Mouse (Mus musculus) forebrain, embryonic 12.5 days (tissue): ENCODE measurements at regions not wholly inside any gene's neighbourhood (a gene's known extent, or its start where the extent isn't known, plus 50 kb on each side); places are given as distances from the start of the nearest gene placed in this dataset.

Source experiments
- ATAC-seq: fragments of 200-750 bp; cut with Nextera tagmentation; 2 replicates; pipeline ENCODE4 v1.8.0; 2017; ENCODE audit warnings: moderate TSS enrichment; ENCODE audit not compliant: low FRiP score
- H3K27ac ChIP-seq: fragments of 300-500 bp; sonication (generic); 2 replicates; pipeline ENCODE4 v1.5.1; 2016; ENCODE audit warnings: mild to moderate bottlenecking
- H3K27me3 ChIP-seq: fragments of 300-500 bp; sonication (generic); 2 replicates; pipeline ENCODE4 v1.6.1; 2016; ENCODE audit warnings: mild to moderate bottlenecking
- H3K36me3 ChIP-seq: fragments of 300-500 bp; sonication (generic); replicated peaks from 2 replicates; pipeline ENCODE4 v1.6.1; 2016; ENCODE audit warnings: mild to moderate bottlenecking
- H3K4me1 ChIP-seq: fragments of 300-500 bp; sonication (generic); 2 replicates; pipeline ENCODE4 v1.6.1; 2016
- H3K4me2 ChIP-seq: fragments of 300-500 bp; sonication (generic); 2 replicates; pipeline ENCODE4 v1.6.1; 2016; ENCODE audit warnings: mild to moderate bottlenecking, moderate library complexity
- H3K4me3 ChIP-seq: fragments of 300-500 bp; sonication (generic); replicated peaks from 2 replicates; pipeline ENCODE4 v1.5.1; 2016; ENCODE audit warnings: mild to moderate bottlenecking
- H3K9ac ChIP-seq: fragments of 300-500 bp; sonication (generic); 2 replicates; pipeline ENCODE4 v1.6.1; 2016; ENCODE audit warnings: mild to moderate bottlenecking
- H3K9me3 ChIP-seq: fragments of 300-500 bp; sonication (generic); 2 replicates; pipeline ENCODE4 v1.6.1; 2016
- WGBS: fragments of 180-500 bp; shearing (Covaris S2); methylation state at CpG from one replicate; pipeline ENCODE4 v1.1.7; 2016; 5-methylcytosine and 5-hydroxymethylcytosine counted together

DNA sequence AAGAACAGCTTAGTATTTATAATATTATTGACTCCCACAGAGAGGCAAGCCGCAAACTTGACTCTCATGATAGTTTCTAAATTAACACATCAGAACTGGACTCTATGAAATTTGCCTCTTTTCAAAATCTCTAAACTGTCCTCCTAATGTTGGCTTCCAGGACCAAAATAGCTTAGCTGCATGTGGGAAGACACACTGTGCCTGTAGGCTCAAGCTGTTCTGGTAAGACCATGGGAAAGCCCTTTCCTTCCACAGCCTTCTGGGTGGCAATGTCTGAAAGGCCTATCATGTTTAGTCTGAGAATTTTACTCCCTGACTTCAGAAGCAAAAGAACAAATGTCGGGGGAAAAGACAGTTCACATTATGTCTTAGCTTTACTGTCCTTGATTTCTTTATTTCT is 203.1 kb upstream of the Slc8a1 start:
- H3K9ac ChIP-seq = no peak overlapping the region
- H3K36me3 ChIP-seq = no peaks in the 10 kb centered on the region
- H3K4me1 ChIP-seq = no peaks in the 10 kb centered on the region
- H3K27me3 ChIP-seq = no peaks in the 10 kb centered on the region
- 92% methylated on average over 2 of the region's 2 CpGs for WGBS
- H3K4me2 ChIP-seq = no peak overlapping the region
- no peak overlapping the region for H3K27ac ChIP-seq
- H3K9me3 ChIP-seq = no peaks in the 10 kb centered on the region
- no peak overlapping the region for H3K4me3 ChIP-seq
- ATAC-seq = no peak

GRCm38 (mm10) chr17:81930736-81931135 is 192.6 kb upstream of the Slc8a1 start:
- 88% methylated on average over 2 of the region's 2 CpGs for WGBS
- H3K9ac ChIP-seq = no peak overlapping the region
- no peak for ATAC-seq
- H3K27ac ChIP-seq = no peak overlapping the region
- no peaks in the 10 kb centered on the region for H3K27me3 ChIP-seq
- no peaks in the 10 kb centered on the region for H3K9me3 ChIP-seq
- H3K4me2 ChIP-seq = no peak overlapping the region
- no peak overlapping the region for H3K4me3 ChIP-seq
- no peaks in the 10 kb centered on the region for H3K4me1 ChIP-seq
- H3K36me3 ChIP-seq = no peaks in the 10 kb centered on the region

- Histone ChIP-seq H3K4me1 (no peaks in the 10 kb centered on the region), H3K36me3 (no peaks in the 10 kb centered on the region), H3K27ac (no peak overlapping the region), H3K4me3 (no peak overlapping the region), H3K27me3 (no peaks in the 10 kb centered on the region), H3K9ac (no peak overlapping the region), H3K9me3 (no peaks in the 10 kb centered on the region), H3K4me2 (no peak overlapping the region)
- 88% methylated on average over 5 of the region's 5 CpGs for WGBS
- no peak for ATAC-seq
These were observed 168.4 kb upstream of the Slc8a1 start for GRCm38 (mm10) chr17:81906481-81907012.

GRCm38 (mm10) chr17:81901999-81902665 is 164.0 kb upstream of the Slc8a1 start:
- Histone ChIP-seq H3K4me1 (no peaks in the 10 kb centered on the region), H3K9me3 (no peaks in the 10 kb centered on the region), H3K4me2 (no peak overlapping the region), H3K27me3 (no peaks in the 10 kb centered on the region), H3K27ac (no peak overlapping the region), H3K36me3 (no peaks in the 10 kb centered on the region), H3K4me3 (no peak overlapping the region), H3K9ac (no peak overlapping the region)
- no peak for ATAC-seq
- WGBS = 85% methylated on average over 4 of the region's 4 CpGs

GRCm38 (mm10) chr17:81898984-81899383 is 160.8 kb upstream of the Slc8a1 start:
- WGBS = 80% methylated on average over 2 of the region's 2 CpGs
- ATAC-seq = no peak
- no peaks in the 10 kb centered on the region for H3K27me3 ChIP-seq
- no peak overlapping the region for H3K27ac ChIP-seq
- H3K4me3 ChIP-seq = no peak overlapping the region
- no peak overlapping the region for H3K4me2 ChIP-seq
- no peaks in the 10 kb centered on the region for H3K4me1 ChIP-seq
- H3K9ac ChIP-seq = no peak overlapping the region
- no peaks in the 10 kb centered on the region for H3K9me3 ChIP-seq
- H3K36me3 ChIP-seq = no peaks in the 10 kb centered on the region

DNA sequence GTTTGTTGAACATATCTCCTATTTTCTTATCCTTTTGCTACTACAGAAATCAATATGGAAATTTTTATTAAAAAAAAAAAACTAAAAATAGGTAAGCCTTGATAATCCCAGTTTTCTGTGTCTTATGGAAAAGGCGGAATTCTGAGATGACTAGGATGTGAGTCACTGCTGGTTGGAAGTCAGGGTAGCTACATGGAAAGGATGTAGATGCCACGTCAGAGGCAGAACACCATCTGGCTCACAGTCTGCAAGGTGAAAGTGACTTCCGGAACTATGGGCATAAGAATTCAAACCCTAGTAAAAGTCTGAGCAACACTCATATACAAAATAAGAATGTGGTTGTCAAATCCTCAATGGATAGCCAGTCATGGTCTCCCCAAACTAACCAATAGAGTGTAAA is 140.0 kb upstream of the Slc8a1 start:
- no peak overlapping the region for H3K4me3 ChIP-seq
- H3K9me3 ChIP-seq = no peaks in the 10 kb centered on the region
- whole genome bisulfite sequencing = 87% methylated on average over 3 of the region's 3 CpGs
- no peak for ATAC-seq
- H3K27me3 ChIP-seq = no peaks in the 10 kb centered on the region
- H3K36me3 ChIP-seq = no peaks in the 10 kb centered on the region
- H3K9ac ChIP-seq = no peak overlapping the region
- no peak overlapping the region for H3K27ac ChIP-seq
- H3K4me2 ChIP-seq = no peak overlapping the region
- no peaks in the 10 kb centered on the region for H3K4me1 ChIP-seq

DNA sequence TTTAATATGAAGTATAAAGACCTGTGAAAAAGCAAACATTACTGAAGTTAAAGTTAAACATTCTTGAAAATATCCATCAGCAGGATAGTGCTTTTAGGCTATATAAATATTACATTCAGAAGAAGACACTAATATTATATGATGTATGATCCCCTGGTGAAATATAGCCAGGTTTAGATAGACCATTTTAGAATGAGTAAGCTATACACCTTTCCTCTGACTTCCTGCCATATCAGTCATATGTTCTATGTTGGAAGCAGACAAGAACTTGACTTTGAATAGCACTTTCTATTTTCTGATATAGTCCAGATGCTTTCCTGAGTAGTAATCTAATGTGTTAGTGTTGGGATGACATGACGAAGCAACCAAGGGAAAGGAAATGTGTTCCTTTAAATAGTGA is 128.5 kb upstream of the Slc8a1 start:
- no peak overlapping the region for H3K4me2 ChIP-seq
- no peaks in the 10 kb centered on the region for H3K36me3 ChIP-seq
- no peak for ATAC-seq
- no peaks in the 10 kb centered on the region for H3K9me3 ChIP-seq
- no peak overlapping the region for H3K27ac ChIP-seq
- no peaks in the 10 kb centered on the region for H3K4me1 ChIP-seq
- WGBS = 91% methylated on average over 1 of the region's 1 CpGs
- no peak overlapping the region for H3K4me3 ChIP-seq
- no peak overlapping the region for H3K9ac ChIP-seq
- no peaks in the 10 kb centered on the region for H3K27me3 ChIP-seq

DNA sequence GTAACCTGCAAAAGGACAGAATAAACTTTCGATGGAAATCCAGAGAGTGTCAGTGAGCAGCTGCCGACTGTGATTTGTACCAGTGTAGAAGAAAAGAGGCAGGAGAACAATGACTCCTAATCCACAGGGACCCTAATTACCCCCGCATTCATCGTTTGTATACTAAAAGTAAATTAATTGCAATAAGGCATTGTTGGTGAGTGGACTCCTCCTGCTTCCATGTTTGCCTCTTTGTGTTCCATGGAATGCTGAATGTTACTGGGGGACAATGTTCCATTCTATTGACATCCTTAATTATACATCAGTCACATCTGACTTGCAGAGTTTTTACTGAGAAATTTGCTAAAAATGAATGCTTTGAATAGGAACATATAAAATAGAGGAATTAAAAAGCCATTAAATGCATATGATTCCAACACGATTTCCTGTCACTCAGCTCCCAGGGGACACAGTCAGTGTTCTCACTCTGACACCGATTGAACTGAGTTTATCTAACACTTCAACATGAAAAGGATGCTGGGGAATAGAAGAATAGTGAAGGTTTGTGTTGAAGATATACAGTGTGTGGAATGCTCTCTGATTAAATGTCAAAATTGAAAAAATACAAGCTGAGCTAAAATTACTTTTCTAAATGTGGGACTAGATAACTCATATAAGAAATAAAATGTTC is 111.3 kb upstream of the Slc8a1 start:
- H3K9me3 ChIP-seq = no peaks in the 10 kb centered on the region
- no peak overlapping the region for H3K4me3 ChIP-seq
- WGBS = 11% methylated on average over 6 of the region's 6 CpGs
- H3K27ac ChIP-seq = no peak overlapping the region
- no peak overlapping the region for H3K9ac ChIP-seq
- H3K4me2 ChIP-seq = no peak overlapping the region
- H3K27me3 ChIP-seq = peaks cover 10% of the 10 kb centered on the region
- H3K36me3 ChIP-seq = no peaks in the 10 kb centered on the region
- peak; percentile 70; the same call in 1 of the 2 replicates for ATAC-seq
- no peaks in the 10 kb centered on the region; the same call in 1 of the 2 replicates for H3K4me1 ChIP-seq

DNA sequence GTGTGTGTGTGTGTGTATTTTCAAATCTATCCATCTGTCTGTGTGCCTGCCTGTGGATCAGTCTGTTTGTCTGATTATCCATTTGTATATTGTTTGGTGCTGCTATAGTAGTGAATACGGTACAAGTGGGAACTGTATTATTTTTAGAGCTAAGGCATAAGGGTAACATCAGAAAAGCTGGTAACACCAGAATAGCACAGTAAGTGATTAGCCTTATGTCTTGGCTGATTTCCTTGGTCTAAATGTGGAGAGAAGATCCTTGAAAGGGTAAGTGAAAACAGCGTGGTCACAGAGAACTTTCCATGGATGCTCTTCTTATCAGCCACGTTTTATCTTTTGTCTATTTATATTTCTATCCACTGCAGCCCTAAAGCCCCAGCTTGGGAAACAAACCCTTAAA is 105.6 kb upstream of the Slc8a1 start:
- H3K9ac ChIP-seq = no peak overlapping the region
- no peak overlapping the region for H3K27ac ChIP-seq
- H3K4me1 ChIP-seq = no peaks in the 10 kb centered on the region
- H3K4me2 ChIP-seq = no peak overlapping the region
- no peaks in the 10 kb centered on the region for H3K36me3 ChIP-seq
- H3K9me3 ChIP-seq = no peaks in the 10 kb centered on the region
- 86% methylated on average over 3 of the region's 3 CpGs for WGBS
- no peak for ATAC-seq
- H3K27me3 ChIP-seq = 0 out of 2 replicates have a peak, but pooled peaks cover 4% of the 10 kb centered on the region
- H3K4me3 ChIP-seq = no peak overlapping the region

DNA sequence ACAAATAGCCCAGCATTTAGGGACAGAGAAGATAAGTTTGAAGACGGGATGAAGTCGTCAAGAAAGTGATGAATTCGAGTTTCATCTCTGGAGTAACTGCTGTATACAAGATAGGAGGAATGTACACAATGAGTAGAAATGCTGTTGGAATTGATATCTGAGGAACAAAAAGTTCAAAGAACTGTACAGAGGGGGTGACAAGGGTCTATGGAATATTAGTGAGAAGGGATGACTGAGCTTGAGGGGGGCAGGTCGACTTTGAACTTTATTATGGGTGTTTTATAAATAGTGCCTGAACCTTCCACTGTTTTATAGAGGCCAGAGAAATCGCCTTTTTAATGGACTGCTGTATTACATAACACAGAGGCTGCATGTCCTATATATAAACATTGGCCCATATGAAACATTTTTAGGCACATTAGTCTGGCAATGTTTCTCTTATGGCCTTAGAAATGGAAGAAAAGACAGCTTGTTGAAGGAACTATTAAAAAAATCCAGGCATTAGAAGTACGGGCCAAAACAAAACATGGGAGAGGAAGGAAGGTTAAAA is 59.7 kb upstream of the Slc8a1 start:
- H3K9ac ChIP-seq = no peak overlapping the region

DNA sequence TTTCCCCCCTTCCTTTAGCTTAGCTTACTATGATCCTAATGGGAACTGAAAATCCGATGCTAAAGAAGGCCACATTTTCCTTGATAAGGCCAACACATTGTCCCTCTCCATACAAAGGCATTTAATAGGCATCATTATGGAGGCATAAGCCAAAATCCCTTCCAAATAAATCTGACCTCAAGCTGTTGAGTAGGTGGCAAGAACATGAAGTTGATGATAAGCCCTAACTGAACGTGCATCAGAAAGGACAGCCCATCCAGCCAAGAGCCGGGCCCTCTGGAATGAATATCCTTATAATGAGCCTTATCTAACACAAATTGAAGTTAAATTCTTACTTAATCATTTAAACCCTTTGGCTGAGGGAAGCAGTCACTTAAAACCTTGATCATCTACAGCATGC is 50.6 kb upstream of the Slc8a1 start:
- 85% methylated on average over 3 of the region's 3 CpGs for WGBS
- Histone ChIP-seq H3K27ac (no peak overlapping the region), H3K27me3 (no peaks in the 10 kb centered on the region)

More for the DNA sequence above, 59.7 kb upstream of the Slc8a1 start:
- Histone ChIP-seq H3K4me3 (no peak overlapping the region), H3K27ac (no peak overlapping the region), H3K27me3 (no peaks in the 10 kb centered on the region), H3K4me2 (no peak overlapping the region), H3K9me3 (no peaks in the 10 kb centered on the region), H3K4me1 (no peaks in the 10 kb centered on the region), H3K36me3 (no peaks in the 10 kb centered on the region)
- 84% methylated on average over 6 of the region's 6 CpGs for WGBS
- no peak for ATAC-seq

More for the DNA sequence above, 50.6 kb upstream of the Slc8a1 start:
- no peak overlapping the region for H3K9ac ChIP-seq
- no peak overlapping the region for H3K4me2 ChIP-seq
- no peak overlapping the region for H3K4me3 ChIP-seq
- H3K36me3 ChIP-seq = no peaks in the 10 kb centered on the region
- H3K9me3 ChIP-seq = no peaks in the 10 kb centered on the region
- no peak for ATAC-seq
- no peaks in the 10 kb centered on the region for H3K4me1 ChIP-seq
